Mouse (Mus musculus) left cerebral cortex, adult 2 months (tissue): ENCODE measurements around the gene Fads6. TPM values are rescaled to one million over a fixed set of nuclear protein-coding genes. Genes with fewer than 3 reads are reported as not detected.
A peak's percentile ranks its signal among the peaks of the same experiment; 100 is the strongest.

Source experiments
- DNase-seq, 2 experiments: peaks; one replicate each; pipeline ENCODE4 v3.0.0; 2021 to 2022; ENCODE audit warnings: low spot score in 2 of 2, mixed read lengths in 1 of 2; ENCODE audit errors: extremely low spot score in 1 of 2
- H3K27ac ChIP-seq: fragments of 200-600 bp; 2 replicates; pipeline ENCODE4 v1.8.1; 2022
- H3K4me3 ChIP-seq: fragments of 200-600 bp; 2 replicates; pipeline ENCODE4 v1.8.1; 2022
- CTCF ChIP-seq: fragments of 200-600 bp; IDR thresholded peaks from 2 replicates; pipeline ENCODE4 v1.8.1; 2022; ENCODE audit warnings: antibody characterized with exemption, mild to moderate bottlenecking, moderate library complexity
- intact Hi-C: fragments of 180-260 bp; cut with DNase I; formaldehyde crosslinking; loops from one replicate; pipeline ENCODE4 v1.15.1; 2025
- total RNA-seq, 2 experiments: library from RNA; stranded (reverse); gene quantifications; 2 replicates each; pipeline ENCODE4 v1.2.3; 2021

The Fads6 gene
- total RNA-seq, 2 experiments from 2014 or later = 11.4 to 13.5 TPM

GRCm38 (mm10) chr11:115283891-115284620 is 13.4 kb downstream of the Fads6 start:
- TF ChIP-seq CTCF = no peak
- Histone ChIP-seq H3K27ac (no peak overlapping the region), H3K4me3 (no peak overlapping the region)
- DNase-seq = no peak
- intact Hi-C loops = no loop called here

- TF ChIP-seq CTCF = no peak
- peak in 1 of 2 experiments; percentile 12 for DNase-seq
- Histone ChIP-seq H3K4me3 (no peak overlapping the region), H3K27ac (peak overlapping the region; percentile 63)
- intact Hi-C loops = no loop called here
Observed at GRCm38 (mm10) chr11:115283486-115283765, 14.0 kb downstream of the Fads6 start.

- intact Hi-C loops = no loop called here
- Histone ChIP-seq H3K27ac (peak overlapping the region; percentile 72), H3K4me3 (no peak overlapping the region)
- DNase-seq = peak in 1 of 2 experiments; percentile 16
- TF ChIP-seq CTCF = no peak
Observed at GRCm38 (mm10) chr11:115282723-115283485, 14.6 kb downstream of the Fads6 start.

- Histone ChIP-seq H3K4me3 (no peak overlapping the region), H3K27ac (peak overlapping the region; percentile 72)
- no peak for DNase-seq
- intact Hi-C loops = no loop called here
- no peak for TF ChIP-seq CTCF
Observed at GRCm38 (mm10) chr11:115282295-115282694, 15.2 kb downstream of the Fads6 start.

GRCm38 (mm10) chr11:115279726-115280125 is 17.7 kb downstream of the Fads6 start:
- no peak for TF ChIP-seq CTCF
- intact Hi-C loops = no loop called here
- H3K4me3 ChIP-seq = no peak overlapping the region
- DNase-seq = no peak
- H3K27ac ChIP-seq = no peak overlapping the region

GRCm38 (mm10) chr11:115278176-115278575 is 19.3 kb downstream of the Fads6 start:
- DNase-seq = no peak
- H3K27ac ChIP-seq = no peak overlapping the region
- no peak overlapping the region for H3K4me3 ChIP-seq
- intact Hi-C loops = no loop called here
- TF ChIP-seq CTCF = no peak

GRCm38 (mm10) chr11:115277604-115277975 is 19.9 kb downstream of the Fads6 start:
- peak overlapping the region; percentile 93 for H3K27ac ChIP-seq
- DNase-seq = no peak
- intact Hi-C loops = no loop called here
- peak overlapping the region; percentile 75 for H3K4me3 ChIP-seq
- no peak for TF ChIP-seq CTCF

- DNase-seq = peak; percentile 93 to 97
- H3K4me3 ChIP-seq = peak within 1 kb of the TSS; percentile 75
- no peak; the same call in 1 of the 2 replicates for TF ChIP-seq CTCF
- intact Hi-C loops = no loop called here
- H3K27ac ChIP-seq = peak within 1 kb of the TSS; percentile 93
Observed at GRCm38 (mm10) chr11:115276780-115277603, 20.5 kb downstream of the Fads6 start, which contains the start of gene Fdxr. Gene Fdxr, minus strand, starts transcription at chr11:115277050.

- no peak for DNase-seq
- peak overlapping the region; percentile 93; the same call in 1 of the 2 replicates for H3K27ac ChIP-seq
- no peak for TF ChIP-seq CTCF
- intact Hi-C loops = no loop called here
- peak overlapping the region; percentile 75 for H3K4me3 ChIP-seq
Observed at GRCm38 (mm10) chr11:115275954-115276353, 21.5 kb downstream of the Fads6 start.

- intact Hi-C loops = no loop called here
- TF ChIP-seq CTCF = no peak
- DNase-seq = no peak
- Histone ChIP-seq H3K4me3 (peak overlapping the region; percentile 75; the same call in 1 of the 2 replicates), H3K27ac (no peak overlapping the region)
Observed at GRCm38 (mm10) chr11:115275509-115275908, 22.0 kb downstream of the Fads6 start.

GRCm38 (mm10) chr11:115274771-115275170 is 22.7 kb downstream of the Fads6 start:
- no peak overlapping the region for H3K4me3 ChIP-seq
- no peak overlapping the region for H3K27ac ChIP-seq
- no peak for TF ChIP-seq CTCF
- intact Hi-C loops = no loop called here
- DNase-seq = no peak

- intact Hi-C loops = no loop called here
- Histone ChIP-seq H3K4me3 (no peak overlapping the region), H3K27ac (no peak overlapping the region)
- DNase-seq = no peak
- no peak for TF ChIP-seq CTCF
Observed at GRCm38 (mm10) chr11:115274178-115274577, 23.3 kb downstream of the Fads6 start.
